Mouse (Mus musculus): ENCODE data around the gene Rbbp7.

Gene Rbbp7

GRCm38 (mm10) chrX:162828016-162828415, 67.8 kb downstream of the Rbbp7 start:
- DNase-seq (ENCODE audit: low spot score): no peak
